Mouse (Mus musculus): ENCODE results near the gene Furin.
"Not testable (repeated sequence)": the region's sequence is repeated elsewhere in the genome, so short reads cannot be mapped to it uniquely, and the experiment has no call there.

Furin gene

GRCm38 (mm10) chr7:80401041-80401859, 4.0 kb downstream of the Furin start:
- DNase-seq (ENCODE audit: low spot score): no peak

- DNase-seq (ENCODE audit: low spot score): no peak
These were observed 4.7 kb downstream of the Furin start for GRCm38 (mm10) chr7:80400571-80400970.

GRCm38 (mm10) chr7:80400099-80400498, 5.1 kb downstream of the Furin start:
- no peak for DNase-seq (ENCODE audit: low spot score)

- DNase-seq (ENCODE audit: low spot score): no peak
These were observed 6.4 kb downstream of the Furin start for GRCm38 (mm10) chr7:80398654-80399444.

- no peak for DNase-seq (ENCODE audit: low spot score)
These were observed 7.2 kb downstream of the Furin start for GRCm38 (mm10) chr7:80397986-80398385.

GRCm38 (mm10) chr7:80396427-80396826, 8.8 kb downstream of the Furin start:
- not testable (repeated sequence) for DNase-seq (ENCODE audit: low spot score)

GRCm38 (mm10) chr7:80394600-80394999, 10.6 kb downstream of the Furin start:
- DNase-seq (ENCODE audit: low spot score): no peak

GRCm38 (mm10) chr7:80392119-80392518, 13.1 kb downstream of the Furin start:
- no peak for DNase-seq (ENCODE audit: low spot score)

GRCm38 (mm10) chr7:80387633-80388543, 17.3 kb downstream of the Furin start, which contains the start of gene Fes:
Gene Fes (minus strand): TSS chr7:80387946.
- DNase-seq (ENCODE audit: low spot score): no peak

GRCm38 (mm10) chr7:80387033-80387632, 18.1 kb downstream of the Furin start:
- DNase-seq (ENCODE audit: low spot score): no peak

GRCm38 (mm10) chr7:80386235-80386930, 18.9 kb downstream of the Furin start:
- DNase-seq (ENCODE audit: low spot score): peak; percentile 83

- DNase-seq (ENCODE audit: low spot score): no peak
These were observed 22.3 kb downstream of the Furin start for GRCm38 (mm10) chr7:80382919-80383318.

- DNase-seq (ENCODE audit: low spot score): peak; percentile 48
These were observed 25.7 kb downstream of the Furin start for GRCm38 (mm10) chr7:80379531-80379930.

GRCm38 (mm10) chr7:80377471-80377870, 27.8 kb downstream of the Furin start:
- DNase-seq (ENCODE audit: low spot score): peak; percentile 52

- DNase-seq (ENCODE audit: low spot score): no peak
These were observed 29.0 kb downstream of the Furin start for GRCm38 (mm10) chr7:80376192-80376591.

GRCm38 (mm10) chr7:80375376-80376039, 29.7 kb downstream of the Furin start:
- no peak for DNase-seq (ENCODE audit: low spot score)

- DNase-seq (ENCODE audit: low spot score): no peak
These were observed 30.5 kb downstream of the Furin start for GRCm38 (mm10) chr7:80374733-80375132.

GRCm38 (mm10) chr7:80374280-80374679, 31.0 kb downstream of the Furin start:
- DNase-seq (ENCODE audit: low spot score): no peak

GRCm38 (mm10) chr7:80373850-80374249, 31.4 kb downstream of the Furin start:
- no peak for DNase-seq (ENCODE audit: low spot score)

- DNase-seq (ENCODE audit: low spot score): no peak
These were observed 31.9 kb downstream of the Furin start for GRCm38 (mm10) chr7:80373352-80373751.
